Mouse (Mus musculus): ENCODE measurements around the gene Ociad1.

Ociad1 gene

DNA sequence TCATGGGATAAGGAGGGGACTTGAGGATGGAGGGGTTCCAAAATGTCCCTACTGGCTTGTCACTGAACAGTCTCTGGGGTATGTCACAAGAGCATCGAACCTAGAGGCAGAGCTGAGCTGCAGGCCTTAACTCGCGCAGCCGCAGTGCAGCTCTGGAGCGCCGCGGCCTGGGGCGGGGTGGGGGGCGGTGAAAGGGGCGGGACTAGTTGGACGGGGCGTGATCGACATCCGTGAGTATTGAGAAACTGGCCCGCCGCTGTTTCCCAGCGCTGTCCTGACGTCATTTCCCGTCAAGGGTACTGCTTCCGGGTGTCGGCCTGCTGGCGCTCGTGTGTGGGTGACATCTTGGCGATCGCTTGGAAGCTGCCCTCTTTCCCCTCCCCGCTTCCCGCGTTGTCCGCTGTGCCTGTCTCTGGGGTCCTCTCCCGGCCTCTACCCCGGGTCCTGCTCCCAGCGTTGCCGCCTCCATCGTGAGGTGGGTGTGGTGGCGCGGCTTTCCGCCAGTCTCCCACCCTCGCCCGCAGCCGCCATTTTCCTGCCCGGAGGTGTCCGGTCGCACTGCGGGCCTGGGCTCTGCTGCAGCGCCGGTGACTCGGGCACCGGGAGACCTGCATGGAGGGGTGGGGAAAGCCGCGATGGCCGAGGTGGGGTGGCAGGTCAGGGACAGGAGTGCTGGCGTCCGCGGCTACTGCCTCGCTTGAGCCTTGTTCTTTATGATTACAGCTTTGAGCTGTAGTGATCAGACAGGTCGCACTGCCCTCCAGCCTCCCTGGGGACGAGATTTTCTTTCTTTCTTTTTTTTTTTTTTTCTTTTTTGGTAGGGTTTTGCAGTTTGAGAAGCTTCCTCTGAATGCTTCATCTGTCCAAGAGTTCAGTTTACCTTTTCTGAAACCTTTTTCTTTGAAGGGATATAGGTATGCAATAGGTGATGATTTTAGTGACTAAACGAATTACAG is at the start of gene Ociad1:
TSS of gene Ociad1 (plus strand) at position 283 of the 956 bp plus-strand sequence.
- peak; percentile 96 for DNase-seq (ENCODE audit: low spot score)

DNA sequence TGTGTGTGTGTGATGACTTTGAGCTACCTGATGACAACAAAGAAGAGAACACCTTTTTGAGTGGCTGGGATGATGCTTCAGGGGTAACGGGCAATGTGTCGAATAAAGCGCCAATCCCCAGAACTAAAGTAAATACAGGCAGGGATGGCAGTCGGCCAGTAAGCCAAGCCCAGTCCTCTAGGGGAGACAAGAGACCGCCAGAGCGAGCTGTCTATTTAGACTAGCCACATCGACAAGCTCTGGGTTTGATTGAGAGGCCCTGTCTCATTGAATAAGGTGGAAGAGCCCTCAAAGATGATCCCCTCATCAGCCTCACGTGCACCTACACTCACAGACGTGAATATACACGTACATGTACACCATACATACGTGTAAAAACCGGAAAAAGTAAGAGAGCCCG is 48.2 kb upstream of the Ociad1 start:
- no peak for DNase-seq (ENCODE audit: low spot score)

DNA sequence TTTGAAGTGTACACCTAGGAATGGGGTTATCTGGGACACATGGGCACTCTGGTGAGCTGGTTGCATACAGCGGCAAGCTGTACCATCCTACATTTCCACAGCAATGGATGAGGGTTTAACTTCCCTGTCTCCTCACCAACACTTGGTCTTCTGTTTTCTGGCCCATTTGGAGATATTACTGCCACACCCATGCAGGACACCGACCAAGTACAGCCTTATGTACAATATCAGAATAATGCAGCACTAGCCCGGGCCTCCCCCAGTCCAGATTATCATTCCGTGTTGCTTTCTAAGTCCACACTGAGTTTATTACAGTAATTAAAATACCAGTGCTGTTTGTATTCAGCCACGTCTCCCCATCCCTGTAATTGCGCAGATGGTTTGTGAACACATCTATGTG is 46.2 kb upstream of the Ociad1 start:
- DNase-seq (ENCODE audit: low spot score), result no peak

DNA sequence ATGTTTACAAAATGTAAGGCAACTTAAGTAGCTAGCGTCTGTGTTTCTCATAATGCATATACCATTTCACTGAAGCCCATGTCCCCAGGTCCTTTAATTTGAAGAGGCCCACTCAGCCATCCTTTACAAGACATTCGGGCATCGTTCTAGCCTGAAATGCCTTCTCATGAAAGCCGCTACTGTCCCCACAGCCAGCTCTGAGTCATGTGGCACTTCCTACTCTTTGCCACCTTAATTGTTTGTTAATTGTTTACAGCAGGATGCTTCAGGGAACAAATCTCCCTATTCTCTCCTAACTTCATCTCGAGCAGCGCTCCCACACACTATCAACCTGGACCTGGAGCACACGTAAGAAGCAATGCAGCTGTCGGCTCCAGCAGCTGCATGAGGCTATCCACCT is 44.4 kb upstream of the Ociad1 start:
- DNase-seq (ENCODE audit: low spot score), result no peak

DNA sequence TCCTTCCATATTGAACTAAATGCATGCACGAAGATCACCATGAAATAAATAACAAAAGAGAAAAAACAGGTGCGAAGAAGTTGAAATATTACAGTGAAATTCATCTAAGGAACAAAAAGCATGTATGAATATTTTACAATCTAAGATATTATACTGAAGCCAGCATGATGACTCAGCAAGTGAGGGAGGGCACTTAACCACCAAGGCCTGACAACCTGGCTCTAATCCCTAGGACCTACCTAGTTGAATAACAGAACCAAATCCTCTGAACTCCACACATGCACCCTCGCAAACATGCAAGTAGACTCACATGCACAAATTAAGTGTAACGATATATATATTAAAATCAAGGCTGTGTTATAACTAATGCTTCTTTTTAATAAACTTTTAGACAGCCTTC is 43.2 kb upstream of the Ociad1 start:
- no peak for DNase-seq (ENCODE audit: low spot score)

DNA sequence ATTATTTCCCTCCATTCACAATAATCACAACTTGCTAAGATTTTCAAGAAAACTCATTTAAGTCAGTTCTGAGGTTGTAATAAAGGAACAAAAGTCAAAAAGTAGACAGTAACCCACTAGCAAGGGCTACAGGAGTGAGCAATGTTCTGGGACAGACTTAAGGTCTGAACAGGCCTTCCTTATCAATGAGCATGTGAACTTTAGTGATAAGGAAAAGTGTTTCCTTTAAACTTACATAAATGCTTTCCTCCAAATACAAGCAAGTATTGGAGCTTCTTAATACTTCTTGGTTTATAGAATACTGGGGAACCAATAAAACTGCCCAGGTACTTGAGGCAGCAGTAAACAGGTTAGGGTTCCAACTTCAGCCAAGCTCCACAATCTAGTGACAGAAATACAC is 39.8 kb upstream of the Ociad1 start:
- no peak for DNase-seq (ENCODE audit: low spot score)

DNA sequence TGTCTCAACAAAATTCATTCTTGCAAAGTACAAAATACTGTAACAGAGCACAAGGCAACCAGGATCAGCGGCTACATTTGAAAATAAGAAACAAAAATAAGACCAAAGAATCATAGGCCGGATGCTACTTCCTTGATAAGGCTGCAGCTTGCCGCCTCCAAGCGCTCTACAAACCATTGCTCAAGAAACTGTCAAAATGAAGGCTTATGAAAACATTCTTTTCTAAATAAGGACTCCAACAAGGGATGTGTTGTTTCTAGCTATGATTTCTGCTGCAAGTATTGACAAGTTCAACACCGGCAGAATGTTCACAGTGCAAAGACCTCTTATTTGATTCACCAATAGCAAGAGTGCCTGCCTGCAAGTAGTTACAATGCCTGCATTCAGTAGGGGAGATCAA is 37.9 kb upstream of the Ociad1 start:
- peak; percentile 7 for DNase-seq (ENCODE audit: low spot score)

DNA sequence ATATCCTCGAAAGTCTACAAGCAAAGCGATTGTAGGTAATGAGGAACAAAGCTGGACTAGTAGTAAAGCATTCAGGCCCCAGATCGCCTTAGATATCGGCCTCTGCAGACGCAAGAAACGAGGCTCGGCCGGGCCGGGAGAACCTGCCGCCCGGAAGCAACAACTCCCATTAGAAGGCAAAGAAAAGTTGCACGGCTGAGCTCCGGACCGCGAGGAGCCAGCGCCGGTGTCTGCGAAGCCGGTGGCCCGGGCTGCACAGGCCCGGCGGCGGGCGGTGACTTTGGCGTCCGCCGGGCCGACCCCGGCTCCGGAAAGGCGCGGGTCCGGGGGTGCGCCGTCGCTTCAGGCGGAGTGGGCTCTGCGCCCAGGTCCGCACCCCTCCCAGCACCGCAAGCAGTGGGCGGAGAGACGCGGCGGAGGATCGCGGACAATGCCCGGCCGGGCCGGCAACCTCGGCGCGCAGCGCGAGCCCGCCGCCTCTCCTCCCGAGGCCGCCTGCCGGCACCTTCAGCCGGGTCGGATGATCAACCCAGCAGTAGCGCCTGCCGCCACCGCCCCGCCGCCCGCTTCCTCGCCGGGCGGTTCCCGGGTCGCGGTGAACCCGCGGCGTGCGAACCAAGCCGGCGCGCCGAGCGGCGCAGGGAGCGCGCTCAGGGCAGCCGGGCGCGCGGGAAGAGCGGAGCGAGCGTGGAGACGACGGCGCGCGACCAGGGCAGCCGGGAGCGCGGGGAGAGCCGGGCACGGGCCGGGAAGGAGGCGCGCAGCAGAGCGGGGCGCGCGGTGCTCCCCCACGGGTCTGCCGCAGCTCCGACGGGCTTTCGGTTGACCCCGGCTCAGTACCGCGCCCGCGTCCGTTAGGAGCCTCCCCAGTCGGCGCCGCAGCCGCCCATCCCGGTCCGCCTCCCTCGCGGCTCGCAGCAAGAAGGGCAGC is 37.0 kb upstream of the Ociad1 start:
- peak; percentile 51 for DNase-seq (ENCODE audit: low spot score)

DNA sequence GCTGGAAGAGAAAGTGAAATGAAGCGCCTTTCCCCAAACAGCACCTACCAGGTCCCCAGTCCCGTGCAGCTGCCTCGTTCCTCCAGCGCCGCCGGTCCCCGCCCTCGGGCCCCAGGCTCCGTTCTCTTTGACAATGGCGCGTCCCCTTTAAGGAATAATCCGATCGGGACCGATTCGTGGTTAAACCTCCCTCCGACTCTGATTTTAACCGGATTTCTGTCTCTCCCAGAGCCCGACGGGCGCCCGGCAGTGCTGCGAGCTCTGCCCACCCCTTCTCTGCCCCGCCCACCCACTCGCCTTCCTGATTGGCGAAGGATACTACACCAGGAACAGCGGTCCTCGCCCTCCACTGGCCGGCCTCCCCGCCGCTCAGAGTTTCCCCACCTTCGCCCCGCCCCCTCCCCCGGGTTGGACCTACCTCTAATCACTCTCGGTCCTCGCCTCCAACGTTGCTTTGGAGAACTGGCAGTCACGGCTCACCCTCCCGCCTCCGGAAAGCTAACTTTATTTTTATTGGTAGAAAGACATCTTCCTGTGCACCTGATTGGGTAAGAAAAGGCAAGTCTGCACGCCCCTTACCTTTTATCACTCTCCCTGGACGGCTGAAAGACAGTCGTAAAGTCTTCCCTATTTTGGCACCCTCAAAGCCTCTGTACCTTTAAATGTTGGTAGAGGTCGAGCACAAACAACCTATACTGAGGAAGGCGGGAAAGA is 36.1 kb upstream of the Ociad1 start, which contains the start of gene Fryl:
TSS of gene Fryl (minus strand) at position 268 of the 714 bp plus-strand sequence.
- peak; percentile 96 for DNase-seq (ENCODE audit: low spot score)

DNA sequence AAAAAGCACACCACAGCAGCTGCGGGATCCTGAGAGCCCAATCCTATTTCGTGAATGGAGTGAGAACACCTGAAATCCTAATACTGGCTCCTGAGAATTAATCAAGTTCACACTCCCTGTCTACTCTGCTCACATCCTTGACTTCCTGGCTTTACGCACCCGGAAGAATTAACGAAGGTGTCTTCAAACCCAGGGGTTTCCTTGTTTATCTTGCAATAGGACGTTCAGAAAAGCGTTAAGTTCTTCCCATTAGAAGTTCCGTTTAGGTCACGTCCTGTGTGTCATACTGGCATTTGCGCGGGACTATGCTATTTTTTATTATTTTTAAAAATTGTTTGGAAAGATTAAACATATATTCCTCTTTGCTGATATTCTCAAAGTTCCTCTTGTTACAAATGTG is 35.5 kb upstream of the Ociad1 start:
- DNase-seq (ENCODE audit: low spot score), result peak; percentile 9

DNA sequence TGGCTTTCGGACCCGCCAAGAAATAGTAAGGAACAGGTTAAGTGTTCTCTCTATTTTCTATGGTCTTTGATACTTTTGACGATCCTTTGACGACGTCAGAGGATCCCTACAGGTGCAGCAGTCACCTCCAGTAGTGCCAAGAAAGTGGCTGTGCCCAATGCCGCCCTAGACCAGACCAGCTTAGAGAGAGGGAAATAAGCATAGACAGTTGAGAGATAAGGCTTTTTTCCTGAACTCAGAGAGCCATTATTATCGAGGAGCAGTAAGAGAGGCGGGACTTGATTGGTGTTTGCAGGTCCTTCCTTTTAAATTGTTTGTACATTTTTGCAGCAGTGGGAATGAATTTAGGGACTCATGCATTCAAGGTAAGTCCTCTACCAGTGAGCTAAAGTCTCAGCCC is 34.9 kb upstream of the Ociad1 start:
- DNase-seq (ENCODE audit: low spot score), result no peak

DNA sequence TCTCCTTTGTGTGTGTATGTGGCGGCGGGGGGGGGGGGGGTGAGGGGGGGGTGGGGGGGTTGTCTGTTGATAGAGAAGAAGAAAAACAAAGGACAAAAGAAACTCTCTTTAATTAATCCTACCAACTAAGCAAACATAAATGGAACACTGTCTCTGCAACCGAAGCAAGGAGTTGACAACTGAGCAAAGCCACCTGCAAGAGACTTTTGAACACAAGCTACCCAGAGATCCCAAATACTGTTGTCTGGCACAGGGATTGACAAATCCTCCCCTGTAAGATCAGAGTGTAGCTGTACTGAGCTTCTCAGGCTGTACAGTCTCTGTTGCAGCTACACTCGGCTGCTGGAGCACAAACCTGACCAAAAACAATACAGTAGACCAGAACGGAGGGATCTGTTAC is 28.5 kb upstream of the Ociad1 start:
- DNase-seq (ENCODE audit: low spot score), result no peak

DNA sequence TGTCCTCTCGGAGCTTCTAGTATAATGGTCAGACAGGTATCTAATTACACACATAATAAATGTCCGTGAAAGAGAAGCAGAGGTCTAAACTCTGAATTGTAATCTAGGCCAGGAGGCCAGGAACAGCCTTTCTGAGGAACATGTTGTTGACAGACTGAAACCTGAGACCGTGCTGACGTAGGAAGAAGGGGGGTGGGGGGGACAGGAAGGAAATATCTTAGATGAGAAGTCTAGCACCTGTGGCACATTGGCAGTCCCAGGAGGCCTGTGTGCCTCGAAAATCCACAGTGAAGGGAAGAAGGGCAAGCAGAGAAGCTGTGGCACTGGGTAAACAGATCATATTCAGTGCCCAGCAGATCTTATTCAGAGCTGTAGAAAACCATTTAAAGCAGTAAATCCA is 27.1 kb upstream of the Ociad1 start:
- DNase-seq (ENCODE audit: low spot score), result no peak

DNA sequence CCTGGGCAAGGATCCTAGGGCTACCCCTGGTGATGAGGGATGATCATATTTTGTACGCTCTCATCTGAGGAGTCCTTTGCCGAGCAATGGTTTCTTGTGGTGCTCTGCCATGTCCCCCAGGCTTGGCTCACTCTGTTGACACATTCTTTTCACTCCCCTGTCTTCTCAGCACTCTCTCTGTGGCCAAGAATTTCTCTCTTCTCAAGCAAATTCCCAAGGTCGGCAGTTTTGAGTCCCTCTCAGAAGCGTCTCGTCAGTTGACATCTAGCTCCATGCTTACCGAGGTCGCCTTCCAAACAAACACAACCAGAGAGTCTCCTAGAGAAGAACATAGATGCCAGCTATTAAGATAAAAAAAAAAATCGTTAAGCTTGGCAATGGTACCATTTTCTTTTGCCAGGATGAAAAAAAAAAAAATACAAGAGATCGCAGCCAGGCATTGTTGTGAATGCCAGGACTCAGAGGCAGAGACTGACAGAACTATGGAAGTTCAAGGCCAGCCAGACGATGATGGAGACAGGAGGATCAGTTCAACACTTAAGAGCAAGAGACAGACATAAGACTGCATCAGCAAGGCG is 23.9 kb upstream of the Ociad1 start:
- DNase-seq (ENCODE audit: low spot score), result no peak

DNA sequence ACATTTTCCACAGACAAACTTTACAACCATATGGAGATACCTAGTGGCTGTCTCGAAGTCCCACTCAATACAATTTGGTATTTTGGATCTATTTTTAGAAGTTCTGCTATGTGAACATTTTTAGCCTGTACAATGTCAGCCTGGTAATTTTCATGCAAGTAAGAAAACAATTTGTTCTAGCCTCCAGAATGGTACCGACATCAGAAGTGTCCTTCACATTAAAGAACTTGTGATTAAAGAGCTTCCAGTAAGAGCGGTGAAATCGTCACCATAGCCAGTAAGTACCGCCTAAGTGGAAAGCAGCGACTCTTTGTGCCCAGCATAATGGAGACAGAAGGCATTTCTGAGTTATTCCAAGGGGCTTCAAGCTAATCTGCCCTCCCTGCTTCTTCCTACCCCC is 22.0 kb upstream of the Ociad1 start:
- no peak for DNase-seq (ENCODE audit: low spot score)

DNA sequence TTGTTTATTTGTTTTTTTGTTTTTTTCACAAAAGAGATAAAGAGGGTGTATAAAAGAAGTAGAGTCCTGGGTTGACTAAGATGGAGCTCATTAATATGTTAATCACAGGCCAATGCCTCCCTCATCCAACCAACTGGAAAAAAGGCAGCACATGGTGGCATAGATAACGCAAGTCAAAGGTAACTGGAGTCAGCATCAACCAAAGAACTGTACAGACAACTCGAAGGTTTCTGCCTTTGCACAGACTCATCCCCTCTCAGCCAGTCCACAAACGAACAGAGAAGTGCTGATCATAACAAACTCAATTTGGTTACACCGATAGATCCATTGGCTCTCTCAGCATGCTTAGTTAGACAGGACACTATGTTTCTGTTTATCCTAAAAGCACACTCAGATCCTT is 19.4 kb upstream of the Ociad1 start:
- DNase-seq (ENCODE audit: low spot score), result no peak

DNA sequence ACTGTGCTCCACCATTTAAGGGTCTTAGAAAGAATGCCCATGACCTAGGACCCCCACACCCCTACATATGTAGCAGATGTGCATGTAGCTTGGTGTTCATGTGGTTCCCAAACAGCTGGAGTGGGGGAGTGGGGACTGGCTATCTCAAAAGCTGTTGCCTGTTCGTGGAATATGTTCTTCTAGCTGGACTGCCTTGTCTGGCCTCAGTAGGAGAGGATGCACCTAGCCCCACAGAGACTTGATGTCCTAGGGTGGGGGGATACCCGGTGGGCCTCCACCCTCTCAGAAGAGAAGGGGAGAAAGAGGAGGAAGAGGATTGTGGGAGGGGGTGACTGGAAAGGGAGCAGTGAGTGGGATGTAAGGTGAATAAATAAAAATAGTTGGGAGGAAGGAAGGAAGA is 17.6 kb upstream of the Ociad1 start:
- DNase-seq (ENCODE audit: low spot score), result no peak

DNA sequence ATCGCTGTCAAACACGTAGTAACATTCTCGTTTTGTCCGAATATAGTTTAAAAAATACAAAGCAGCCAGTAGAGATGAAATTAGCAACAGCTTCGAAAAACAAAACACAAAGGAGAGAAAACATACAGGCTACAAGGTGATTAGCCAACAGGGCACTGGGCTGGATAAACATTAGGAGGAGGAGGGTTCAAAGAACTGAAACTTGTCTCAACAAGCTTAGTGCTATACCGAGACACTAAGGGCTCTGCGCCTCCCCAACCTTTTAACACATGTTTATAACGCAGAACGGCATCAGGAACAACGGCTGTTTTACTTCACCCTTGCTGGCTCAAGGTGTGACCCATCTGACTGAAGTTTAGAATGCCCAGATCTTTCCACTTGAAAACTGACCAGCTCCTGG is 13.4 kb upstream of the Ociad1 start:
- no peak for DNase-seq (ENCODE audit: low spot score)

DNA sequence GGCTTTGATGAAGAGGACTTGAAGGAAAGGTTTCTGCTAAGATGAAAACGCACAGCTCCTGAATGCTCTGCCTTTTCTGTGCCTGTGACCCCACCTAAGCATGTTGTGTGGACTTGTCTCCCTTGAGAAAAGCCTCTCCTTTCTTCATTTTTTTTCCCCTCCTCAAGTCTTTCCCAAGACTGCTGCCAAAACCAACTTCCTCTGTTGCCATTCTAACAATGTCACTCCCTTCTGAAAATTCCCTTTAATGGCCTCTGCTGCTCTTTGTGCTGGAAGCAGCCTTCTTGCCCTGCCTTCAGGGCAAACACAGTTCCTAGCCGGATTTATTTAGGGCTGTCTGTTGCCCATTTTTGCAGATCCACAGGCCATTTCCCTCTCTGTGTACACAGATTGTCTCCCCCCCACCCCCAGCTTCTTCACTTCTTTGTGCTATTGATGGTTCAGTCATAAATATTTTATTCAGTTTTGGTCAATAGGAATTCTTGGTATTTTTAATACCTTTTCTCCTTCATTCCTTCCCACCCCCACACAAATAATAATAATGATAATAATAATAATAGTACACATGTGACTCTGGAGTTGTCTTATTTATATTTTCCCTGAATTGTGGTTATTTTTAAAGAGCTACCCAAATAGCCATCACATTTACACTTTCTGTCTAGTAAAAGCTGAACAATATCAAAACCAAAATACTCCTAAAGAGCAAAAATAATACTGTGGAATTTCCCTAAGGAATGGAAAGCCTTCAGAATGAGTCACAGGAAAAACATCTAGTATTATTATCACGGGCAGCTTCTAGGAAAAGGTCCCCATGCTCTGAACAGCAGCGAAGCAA is 12.6 kb upstream of the Ociad1 start:
- no peak for DNase-seq (ENCODE audit: low spot score)

DNA sequence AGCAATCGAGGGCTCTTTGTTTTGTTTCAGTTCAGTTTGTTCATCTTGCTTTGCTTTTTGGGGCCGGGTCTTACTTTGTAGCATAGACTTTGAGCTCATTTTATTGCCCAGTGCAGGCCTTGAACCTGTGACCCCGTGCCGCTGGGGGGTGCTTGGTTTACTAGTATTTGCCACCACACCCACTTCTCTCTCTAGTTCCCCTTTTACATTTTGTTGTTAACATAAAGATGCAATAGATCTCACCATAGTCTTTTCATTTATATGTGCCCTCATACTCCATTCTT is 12.1 kb upstream of the Ociad1 start:
- DNase-seq (ENCODE audit: low spot score), result no peak

DNA sequence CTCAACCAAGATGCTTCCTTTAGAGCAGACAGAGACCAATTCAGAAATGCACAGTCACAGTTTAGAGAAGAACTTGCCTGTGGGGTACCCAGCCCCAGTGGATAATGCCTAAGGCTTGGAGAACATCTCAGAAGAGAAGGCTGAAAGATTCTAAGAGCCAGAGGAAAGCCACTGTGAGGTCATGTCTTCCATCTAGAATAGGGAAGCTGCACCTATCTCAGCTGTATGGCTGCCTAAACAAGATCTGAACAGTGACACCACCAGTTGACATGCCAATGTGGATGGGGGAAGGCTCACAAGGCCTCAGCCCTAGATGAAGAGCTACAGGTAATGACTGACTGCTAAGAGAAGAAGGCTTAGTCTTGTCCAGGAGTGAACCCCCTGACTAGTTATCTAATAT is 8.5 kb upstream of the Ociad1 start:
- DNase-seq (ENCODE audit: low spot score), result no peak

All from MN1 (cell line).